In the genomic region with DNA sequence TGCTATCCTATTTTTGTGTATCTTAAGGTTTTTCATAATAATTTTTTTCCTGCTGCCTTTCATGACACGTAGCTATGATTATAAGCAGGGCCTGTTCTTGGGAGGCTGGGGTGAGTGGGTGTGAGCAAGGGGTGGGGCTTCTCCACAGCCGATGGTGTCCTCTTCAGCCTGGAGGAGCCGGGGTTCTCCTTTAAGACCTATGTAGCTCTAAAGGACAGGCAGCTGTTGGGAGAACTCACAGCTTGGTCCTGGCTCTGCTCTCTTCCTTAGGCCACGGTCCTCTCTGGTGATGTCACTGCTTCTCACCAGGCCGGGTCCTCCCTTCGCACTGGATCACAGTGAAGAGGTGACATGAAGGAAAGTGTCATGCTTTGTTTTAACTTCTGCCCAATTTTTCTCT, we compare ENCODE assay signal across 26 mouse cellular contexts. TPM values are rescaled to one million over a fixed set of nuclear protein-coding genes. Genes with fewer than 3 reads are reported as not detected.
"Had no signal": no experiment of that assay in that cellular context is flagged by ENCODE, and none has a peak within 500 bp of the region (broad histone marks: within the 10 kb centered on the region; RNA-seq: fewer than 3 reads in every experiment).

No protein-coding gene starts in this region.

- H3K9me3 ChIP-seq: heart, embryonic 10.5 days; heart, embryonic 12.5 days; hindbrain, embryonic 13.5 days; hindbrain, embryonic 15.5 days; kidney, embryonic 15.5 days; limb, embryonic 13.5 days; liver, embryonic 13.5 days had no signal

- H3K27me3 ChIP-seq: hindbrain, embryonic 15.5 days; kidney, embryonic 15.5 days had no signal

- H3K36me3 ChIP-seq: heart, embryonic 10.5 days; heart, embryonic 12.5 days; hindbrain, embryonic 13.5 days; hindbrain, embryonic 15.5 days; kidney, embryonic 15.5 days; limb, embryonic 13.5 days; liver, embryonic 13.5 days had no signal

- DNase-seq: gastrocnemius, postnatal 25 days; heart, adult 18-20 months; heart, postnatal 10 days; kidney, adult 11 months; kidney, adult 2 months; kidney, adult 9 months; kidney, postnatal 14 days; kidney, postnatal 36 days; liver; liver, embryonic 13.5 days had no signal

- H3K4me1 ChIP-seq: hindbrain, embryonic 15.5 days; kidney, embryonic 15.5 days; liver, embryonic 13.5 days had no signal

- H3K27ac ChIP-seq: heart, embryonic 10.5 days; hindbrain, embryonic 13.5 days; hindbrain, embryonic 15.5 days; hindbrain, postnatal 0 days; kidney, embryonic 15.5 days; kidney, postnatal 0 days; left cerebral cortex, adult 2 months; limb, embryonic 13.5 days; liver, embryonic 13.5 days had no signal

- H3K9ac ChIP-seq: heart, embryonic 12.5 days; hindbrain, embryonic 13.5 days; hindbrain, embryonic 15.5 days; kidney, embryonic 15.5 days; limb, embryonic 13.5 days; liver, embryonic 13.5 days had no signal

- H3K4me2 ChIP-seq: heart, embryonic 12.5 days; hindbrain, embryonic 13.5 days; hindbrain, embryonic 15.5 days; kidney, embryonic 15.5 days; limb, embryonic 13.5 days; liver, embryonic 11.5 days; liver, embryonic 13.5 days had no signal

- H3K4me3 ChIP-seq: heart, embryonic 10.5 days; heart, embryonic 12.5 days; hindbrain, embryonic 13.5 days; hindbrain, embryonic 15.5 days; kidney, embryonic 15.5 days; left cerebral cortex, adult 2 months; limb, embryonic 13.5 days; liver, embryonic 13.5 days had no signal

- ATAC-seq: hindbrain, postnatal 0 days; intestine, embryonic 16.5 days had no signal

RNA-seq across cellular contexts. Expression of a gene that starts 58.8 kb away (rescaled TPM):
- total RNA-seq: granulocyte monocyte progenitor cell, adult 5-6 weeks; heart, adult 18-20 months; hematopoietic stem cell, adult 5-6 weeks had no signal
- polyA plus RNA-seq: heart, embryonic 16.5 days; intestine, embryonic 14.5 days; large intestine, adult 2 months had no signal
